Mouse (Mus musculus) kidney, postnatal 10 days (tissue): Measurements from ENCODE around the gene Ppbp.

Source experiments
- DNase-seq: peaks from one replicate; pipeline ENCODE4 v3.0.0; 2021; ENCODE audit warnings: mixed read lengths

Gene Ppbp

GRCm38 (mm10) chr5:90768218-90768617 lies at the start of gene Ppbp:
Ppbp (plus strand) TSS chr5:90768518.
- no peak for DNase-seq

GRCm38 (mm10) chr5:90722656-90723055 lies 45.7 kb upstream of the Ppbp start:
- DNase-seq = no peak

GRCm38 (mm10) chr5:90728254-90728653 lies 40.1 kb upstream of the Ppbp start:
- DNase-seq = no peak

- peak; percentile 22 for DNase-seq
These were observed 36.8 kb upstream of the Ppbp start for GRCm38 (mm10) chr5:90731480-90731879.

- DNase-seq = no peak
These were observed 26.3 kb upstream of the Ppbp start for GRCm38 (mm10) chr5:90742029-90742428.

GRCm38 (mm10) chr5:90753934-90754333 lies 14.4 kb upstream of the Ppbp start:
- no peak for DNase-seq

DNA sequence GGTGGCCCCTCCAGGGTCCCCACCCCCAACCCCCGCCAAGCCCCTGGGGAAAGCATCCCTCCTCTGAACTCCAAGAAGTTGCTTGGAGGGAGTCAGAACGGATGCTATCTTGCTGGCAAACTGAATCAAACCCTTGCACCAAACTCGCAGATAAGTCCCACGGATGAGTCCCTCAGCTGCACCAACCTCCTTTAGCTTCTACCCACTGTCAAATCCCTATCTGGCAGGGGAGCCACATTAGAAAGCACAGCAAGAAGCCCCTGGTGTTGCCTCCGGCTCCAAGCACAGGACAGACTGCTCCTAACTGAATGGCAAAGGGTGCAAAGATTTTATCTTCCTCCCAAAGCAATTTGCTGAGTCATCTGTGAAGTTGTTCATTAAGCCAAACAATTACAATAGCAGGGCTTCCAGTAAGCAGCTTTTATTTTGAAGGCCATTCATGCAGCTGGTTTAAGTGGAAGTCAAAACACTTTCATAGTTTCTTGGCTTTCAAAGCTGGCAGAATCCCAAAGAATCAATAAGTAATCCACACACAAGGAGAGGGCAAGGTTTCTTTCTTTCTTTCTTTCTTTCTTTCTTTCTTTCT lies 10.2 kb upstream of the Ppbp start:
- peak; percentile 13 for DNase-seq

GRCm38 (mm10) chr5:90759077-90760065 lies 8.9 kb upstream of the Ppbp start, which contains the start of gene Cxcl5:
Cxcl5 (plus strand) TSS chr5:90759360.
- DNase-seq = peak; percentile 31

GRCm38 (mm10) chr5:90760303-90760702 lies 8.0 kb upstream of the Ppbp start:
- DNase-seq = no peak

DNA sequence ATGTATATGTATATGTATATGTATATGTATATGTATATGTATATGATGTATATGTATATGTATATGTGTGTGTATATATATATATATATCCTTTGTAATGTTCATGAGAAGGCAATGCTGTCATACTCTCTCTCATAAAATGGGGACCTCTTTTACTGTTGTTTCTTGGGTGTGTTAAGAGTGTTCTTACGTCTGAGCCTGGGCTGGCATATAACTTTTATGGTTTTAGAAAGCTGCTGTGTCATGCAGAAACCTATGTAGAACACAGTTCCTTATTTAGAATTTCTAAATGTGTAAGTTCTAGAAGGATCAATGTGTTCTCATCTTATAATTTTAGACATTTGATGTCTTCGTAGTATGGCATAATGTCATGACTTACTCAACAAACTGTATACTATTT lies 7.5 kb upstream of the Ppbp start:
- no peak for DNase-seq

GRCm38 (mm10) chr5:90761834-90762233 lies 6.5 kb upstream of the Ppbp start:
- DNase-seq = no peak

DNA sequence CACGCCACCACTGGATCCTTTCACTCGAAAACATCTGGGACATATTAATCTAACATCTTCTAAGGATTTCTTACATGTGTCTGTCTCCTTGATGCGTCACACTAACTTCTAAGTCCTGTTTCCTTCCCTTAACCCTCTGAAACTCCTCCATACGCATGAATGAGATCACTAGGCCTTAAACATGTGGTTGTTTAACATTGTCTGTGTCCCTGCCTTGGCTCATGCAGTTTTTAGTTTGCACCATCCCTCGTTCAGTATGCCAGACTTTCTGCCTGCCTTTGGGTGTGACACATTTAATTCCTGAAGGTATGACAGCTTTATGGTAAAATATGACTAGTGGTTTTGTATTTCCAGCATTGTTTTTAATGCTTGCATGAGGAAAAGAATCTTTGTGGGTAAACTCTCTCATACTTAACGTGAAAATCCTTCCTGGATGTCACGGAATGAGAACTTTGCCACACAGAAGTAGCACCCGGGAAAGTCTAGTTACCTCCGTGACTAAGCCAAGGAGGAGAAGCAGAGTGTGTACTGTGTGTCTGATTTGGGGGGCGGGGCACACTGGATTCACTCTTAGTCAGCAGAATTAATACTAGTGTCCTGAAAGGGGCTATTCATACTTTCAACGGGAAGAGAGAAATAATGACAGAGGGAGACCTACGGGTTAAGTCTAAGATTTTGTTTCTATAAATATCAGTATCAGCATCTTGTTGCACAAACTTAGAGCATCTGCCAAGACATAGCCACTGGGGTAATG lies 4.2 kb upstream of the Ppbp start:
- DNase-seq = no peak

- DNase-seq = no peak
These were observed 2.3 kb upstream of the Ppbp start for GRCm38 (mm10) chr5:90765821-90766606.

- no peak for DNase-seq
These were observed 3.1 kb downstream of the Ppbp start for GRCm38 (mm10) chr5:90771369-90771768.

- peak; percentile 64 for DNase-seq
These were observed 3.7 kb downstream of the Ppbp start, which contains the start of gene Pf4 for GRCm38 (mm10) chr5:90771880-90772653. Pf4 (plus strand) TSS chr5:90772435.

GRCm38 (mm10) chr5:90775562-90775961 lies 7.2 kb downstream of the Ppbp start:
- DNase-seq = no peak

DNA sequence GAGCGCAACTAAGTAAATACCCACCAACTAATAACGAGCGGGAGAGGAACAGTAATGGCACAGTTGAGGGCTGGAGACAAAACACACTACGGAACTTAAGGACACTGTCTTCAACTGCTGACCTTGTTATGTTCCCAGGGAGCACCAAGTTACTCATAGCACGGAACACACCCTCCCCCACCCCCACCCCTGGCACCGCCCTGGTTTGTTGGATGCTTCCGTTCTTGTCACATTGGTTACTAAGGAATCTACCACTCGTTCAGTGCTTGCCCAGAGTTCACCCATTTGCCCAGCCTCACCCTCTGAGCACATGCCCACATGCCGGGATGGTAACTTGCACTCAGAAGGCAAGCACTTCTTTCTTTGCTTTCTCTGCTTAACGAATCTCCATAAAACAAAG lies 9.3 kb downstream of the Ppbp start:
- DNase-seq = no peak

DNA sequence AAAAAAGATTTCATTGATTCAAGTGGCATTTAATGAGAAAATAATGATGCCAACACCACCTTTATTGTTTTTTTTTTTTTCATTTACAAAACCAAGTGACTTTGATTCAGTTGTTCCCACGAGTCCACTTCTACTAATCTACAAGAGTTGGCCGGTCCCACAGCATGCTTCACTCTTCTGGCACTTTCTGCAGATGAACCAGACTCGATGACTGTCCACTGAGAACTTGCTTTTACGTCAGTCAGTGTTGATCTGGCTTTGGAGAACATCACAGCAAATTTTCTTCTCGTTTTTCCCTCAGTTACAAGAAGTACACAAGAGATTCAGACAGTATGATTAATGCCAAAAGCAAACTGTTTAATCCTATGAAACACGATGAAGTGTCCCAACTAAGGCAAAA lies 10.5 kb downstream of the Ppbp start:
- DNase-seq = no peak

- no peak for DNase-seq
These were observed 15.4 kb downstream of the Ppbp start for GRCm38 (mm10) chr5:90783697-90784096.

- DNase-seq = peak; percentile 70
These were observed 17.6 kb downstream of the Ppbp start, which contains the start of gene Cxcl3 for GRCm38 (mm10) chr5:90785659-90786588. Cxcl3 (plus strand) TSS chr5:90786103.
